Mouse (Mus musculus) olfactory bulb, adult 2 months (tissue): ENCODE measurements at regions not wholly inside any gene's neighbourhood (a gene's known extent, or its start where the extent isn't known, plus 50 kb on each side); places are given as distances from the start of the nearest gene placed in this dataset.

Source experiments
- H3K27ac ChIP-seq: fragments of 200-500 bp; 2 replicates; pipeline ENCODE4 v1.5.1; 2012; ENCODE audit warnings: low read depth, low read length; ENCODE audit not compliant: insufficient read depth
- H3K4me1 ChIP-seq: fragments of 200-500 bp; 2 replicates; pipeline ENCODE4 v1.6.1; 2012; ENCODE audit warnings: low read length; ENCODE audit not compliant: control insufficient read depth, insufficient read depth
- H3K4me3 ChIP-seq: fragments of 200-500 bp; 2 replicates; pipeline ENCODE4 v1.5.1; 2012; ENCODE audit warnings: mild to moderate bottlenecking, low read depth, low read length, moderate library complexity; ENCODE audit not compliant: insufficient read depth
- CTCF ChIP-seq: fragments of 200-500 bp; IDR thresholded peaks from 2 replicates; pipeline ENCODE4 v1.5.1; 2012; ENCODE audit warnings: low read depth, mild to moderate bottlenecking, low read length, moderate library complexity; ENCODE audit not compliant: insufficient read depth
- POLR2A ChIP-seq: fragments of 200-500 bp; IDR thresholded peaks from 2 replicates; pipeline ENCODE4 v1.6.1; 2012; ENCODE audit warnings: mild to moderate bottlenecking, low read depth, low read length, moderate library complexity; ENCODE audit not compliant: insufficient read depth
- WGBS: fragments of 180-500 bp; shearing (Covaris S2); methylation state at CpG from one replicate; pipeline ENCODE4 v1.1.7; 2018; 5-methylcytosine and 5-hydroxymethylcytosine counted together

- H3K4me3 ChIP-seq = no peak overlapping the region
- no peak overlapping the region for H3K27ac ChIP-seq
- H3K4me1 ChIP-seq = peaks cover 21% of the 10 kb centered on the region
- TF ChIP-seq CTCF (no peak), POLR2A (no peak)
- 47% methylated on average over 9 of the region's 9 CpGs for WGBS
Measured at GRCm38 (mm10) chr4:148360931-148361330, 73.2 kb upstream of the Disp3 start.

- 69% methylated on average over 4 of the region's 4 CpGs for WGBS
- Histone ChIP-seq H3K4me3 (no peak overlapping the region), H3K27ac (no peak overlapping the region), H3K4me1 (peaks cover 35% of the 10 kb centered on the region)
- TF ChIP-seq CTCF = no peak
- TF ChIP-seq POLR2A = no peak
Measured at GRCm38 (mm10) chr4:148358336-148358735, 70.6 kb upstream of the Disp3 start.

- 67% methylated on average over 10 of the region's 10 CpGs for WGBS
- H3K4me3 ChIP-seq = no peak overlapping the region
- no peak for TF ChIP-seq CTCF
- no peak for TF ChIP-seq POLR2A
- peak overlapping the region; percentile 73 for H3K27ac ChIP-seq
- H3K4me1 ChIP-seq = peaks cover 35% of the 10 kb centered on the region
Measured at GRCm38 (mm10) chr4:148357221-148357621, 69.5 kb upstream of the Disp3 start.

- Histone ChIP-seq H3K4me1 (peaks cover 35% of the 10 kb centered on the region), H3K4me3 (no peak overlapping the region), H3K27ac (peak overlapping the region; percentile 73)
- 41% methylated on average over 3 of the region's 3 CpGs for WGBS
- TF ChIP-seq CTCF = no peak
- TF ChIP-seq POLR2A = no peak
Measured at GRCm38 (mm10) chr4:148356654-148357053, 68.9 kb upstream of the Disp3 start.

GRCm38 (mm10) chr4:148353969-148354368, 66.2 kb upstream of the Disp3 start:
- no peak overlapping the region for H3K27ac ChIP-seq
- H3K4me1 ChIP-seq = peaks cover 29% of the 10 kb centered on the region
- TF ChIP-seq CTCF (no peak), POLR2A (no peak)
- WGBS = 35% methylated on average over 3 of the region's 3 CpGs
- no peak overlapping the region for H3K4me3 ChIP-seq

GRCm38 (mm10) chr4:148352690-148353089, 64.9 kb upstream of the Disp3 start:
- Histone ChIP-seq H3K4me1 (peaks cover 24% of the 10 kb centered on the region), H3K4me3 (no peak overlapping the region), H3K27ac (no peak overlapping the region)
- WGBS = 96% methylated on average over 5 of the region's 5 CpGs
- no peak for TF ChIP-seq CTCF
- no peak for TF ChIP-seq POLR2A

- Histone ChIP-seq H3K4me3 (no peak overlapping the region), H3K4me1 (peaks cover 3% of the 10 kb centered on the region; the same call in 1 of the 2 replicates), H3K27ac (no peak overlapping the region)
- TF ChIP-seq CTCF (no peak), POLR2A (no peak)
- WGBS = 86% methylated on average over 8 of the region's 8 CpGs
Measured at GRCm38 (mm10) chr4:148341531-148342157, 53.9 kb upstream of the Disp3 start.

- WGBS = 84% methylated on average over 9 of the region's 9 CpGs
- no peak overlapping the region for H3K27ac ChIP-seq
- no peak overlapping the region for H3K4me3 ChIP-seq
- H3K4me1 ChIP-seq = peaks cover 3% of the 10 kb centered on the region; the same call in 1 of the 2 replicates
- TF ChIP-seq POLR2A (no peak), CTCF (no peak)
Measured at GRCm38 (mm10) chr4:148340342-148340741, 52.6 kb upstream of the Disp3 start.

GRCm38 (mm10) chr4:148337890-148338880, 50.4 kb upstream of the Disp3 start:
- TF ChIP-seq CTCF = peak; percentile 31; the same call in 1 of the 2 replicates
- no peak for TF ChIP-seq POLR2A
- Histone ChIP-seq H3K4me1 (0 out of 2 replicates have a peak, but pooled peaks cover 2% of the 10 kb centered on the region), H3K4me3 (no peak overlapping the region), H3K27ac (no peak overlapping the region)
- 57% methylated on average over 13 of the region's 13 CpGs for WGBS
